Mouse (Mus musculus) ES-E14 (cell line): ENCODE data around the gene Ube2n. TPM values are rescaled to one million over a fixed set of nuclear protein-coding genes. Genes with fewer than 3 reads are reported as not detected.
A peak's percentile ranks its signal among the peaks of the same experiment; 100 is the strongest.

ENCODE experiments used
- DNase-seq: peaks from one replicate; pipeline ENCODE4 v3.0.0-alpha.2; 2013; ENCODE audit warnings: low read depth, low spot score
- H3K27ac ChIP-seq: 2 replicates; pipeline ENCODE4 v1.5.1; 2012; ENCODE audit warnings: low read depth, mild to moderate bottlenecking, low read length, moderate library complexity, mixed read lengths; ENCODE audit not compliant: poor library complexity, insufficient read depth, severe bottlenecking
- H3K36me3 ChIP-seq: 2 replicates; pipeline ENCODE4 v1.6.1; 2012; ENCODE audit warnings: mild to moderate bottlenecking, low read length, moderate library complexity, mixed read lengths; ENCODE audit not compliant: control insufficient read depth, poor library complexity, insufficient read depth, severe bottlenecking
- H3K4me1 ChIP-seq, 2 experiments: fragments of 150-350 bp in 1 of 2; sonication (generic) in 1 of 2; 2 replicates each; pipeline ENCODE4 v1.6.1; 2012; ENCODE audit warnings: low read length in 2 of 2, mild to moderate bottlenecking in 1 of 2, mixed read lengths in 1 of 2; ENCODE audit not compliant: control insufficient read depth in 2 of 2, insufficient read depth in 2 of 2, poor library complexity in 1 of 2
- H3K4me3 ChIP-seq, 2 experiments: fragments of 150-350 bp in 1 of 2; sonication (generic) in 1 of 2; 2 replicates each; pipeline ENCODE4 v1.5.1; 2012; ENCODE audit warnings: low read length in 2 of 2, low read depth in 1 of 2, mild to moderate bottlenecking in 1 of 2, mixed read lengths in 1 of 2; ENCODE audit not compliant: insufficient read depth in 1 of 2, poor library complexity in 1 of 2, severe bottlenecking in 1 of 2
- H3K9ac ChIP-seq: 2 replicates; pipeline ENCODE4 v1.6.1; 2012; ENCODE audit warnings: low read depth, mild to moderate bottlenecking, low read length, mixed read lengths; ENCODE audit not compliant: poor library complexity, insufficient read depth, severe bottlenecking
- H3K9me3 ChIP-seq: fragments of 150-350 bp; sonication (generic); 2 replicates; pipeline ENCODE4 v1.6.1; 2012; ENCODE audit warnings: low read depth, mild to moderate bottlenecking, low read length; ENCODE audit not compliant: control insufficient read depth, insufficient read depth
- CHD2 ChIP-seq: IDR thresholded peaks from 2 replicates; pipeline ENCODE4 v1.6.1; 2014; ENCODE audit warnings: mild to moderate bottlenecking, low read depth, low read length, inconsistent platforms
- HCFC1 ChIP-seq: IDR thresholded peaks from 2 replicates; pipeline ENCODE4 v1.6.1; 2012; ENCODE audit warnings: low read length, inconsistent platforms, borderline replicate concordance; ENCODE audit not compliant: insufficient read depth
- MAFK ChIP-seq: IDR thresholded peaks from 2 replicates; pipeline ENCODE4 v1.6.1; 2014; ENCODE audit warnings: mild to moderate bottlenecking, low read depth, low read length, inconsistent platforms; ENCODE audit not compliant: insufficient read depth
- ZC3H11A ChIP-seq: IDR thresholded peaks from 2 replicates; pipeline ENCODE4 v1.6.1; 2012; ENCODE audit warnings: low read depth, mild to moderate bottlenecking, inconsistent platforms, low read length, borderline replicate concordance
- ZNF384 ChIP-seq: IDR thresholded peaks from 2 replicates; pipeline ENCODE4 v1.6.1; 2012; ENCODE audit warnings: low read depth, low read length, inconsistent platforms
- in situ Hi-C, 2 experiments: fragments of 600-800 bp; cut with MboI; formaldehyde crosslinking; loops; one replicate each; pipeline ENCODE4 v1.15.1; 2025; ENCODE audit warnings: low sequenced_read_pairs in 2 of 2, inconsistent platforms in 1 of 2; ENCODE audit not compliant: unreplicated experiment in 2 of 2
- total RNA-seq: library from RNA; depleted of rRNA; stranded (reverse); fragments of 300-350 nt; gene quantifications from 2 replicates; pipeline ENCODE4 v1.2.3, GENCODE M21; 2012; rRNA removed

The Ube2n gene
- total RNA-seq = 88.6 and 102 TPM in 2 replicates

- in situ Hi-C loops = no loop called here
- Histone ChIP-seq H3K4me3 (peak within 1 kb of the TSS; percentile 89 to 98), H3K9ac (peak within 1 kb of the TSS; percentile 98), H3K4me1 (peaks cover 1 to 8% of the 10 kb centered on the region in 2 experiments; a peak in 3 of 4 replicates), H3K9me3 (no peaks in the 10 kb centered on the region), H3K27ac (peak within 1 kb of the TSS; percentile 90), H3K36me3 (peaks cover 3% of the 10 kb centered on the region; the same call in 1 of the 2 replicates)
- TF ChIP-seq MAFK (no peak), ZNF384 (no peak), CHD2 (peak; percentile 61; the same call in 1 of the 2 replicates), HCFC1 (peak; percentile 91), ZC3H11A (no peak)
- DNase-seq = peak; percentile 92
Measured at GRCm38 (mm10) chr10:95514656-95515292, at the start of gene Ube2n. TSS of gene Ube2n (plus strand) at chr10:95515145.

DNA sequence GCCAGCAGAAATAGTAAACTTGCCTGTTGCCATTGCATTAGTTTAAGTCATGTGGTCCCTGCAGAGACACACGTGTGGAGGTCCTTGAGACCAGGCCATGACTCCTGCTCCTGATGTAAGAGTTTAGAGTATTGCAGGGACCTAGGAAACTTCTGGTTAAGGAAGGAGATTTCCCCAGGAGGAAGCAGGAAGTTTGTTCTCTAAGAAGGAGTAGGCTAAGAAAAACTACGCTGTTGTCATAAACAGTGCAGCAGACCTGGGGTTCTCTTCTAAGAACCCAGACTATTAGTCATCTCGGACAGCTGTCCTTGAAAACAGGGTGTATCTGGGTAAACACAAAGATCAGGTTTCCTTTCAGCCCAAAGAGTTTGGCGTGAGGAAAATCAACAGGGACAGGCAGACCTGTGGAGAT, 49.5 kb upstream of the Ube2n start:
- no peak overlapping the region for H3K27ac ChIP-seq
- H3K4me1 ChIP-seq = peaks cover 12 to 16% of the 10 kb centered on the region in 2 experiments; a peak in 3 of 4 replicates
- no peak for DNase-seq
- H3K4me3 ChIP-seq = no peak overlapping the region
- no peaks in the 10 kb centered on the region for H3K36me3 ChIP-seq
- in situ Hi-C loops = loop anchor here in 1 of 2 experiments (25.0 kb wide), 1 partner anchor 778 kb away; the partner anchor contains the start of gene Cep83
- TF ChIP-seq ZC3H11A (no peak), MAFK (no peak), CHD2 (no peak), HCFC1 (no peak), ZNF384 (no peak)
- H3K9me3 ChIP-seq = no peaks in the 10 kb centered on the region
- H3K9ac ChIP-seq = no peak overlapping the region

- no peak overlapping the region for H3K9ac ChIP-seq
- TF ChIP-seq CHD2 (no peak), ZC3H11A (no peak), HCFC1 (no peak), MAFK (no peak), ZNF384 (no peak)
- in situ Hi-C loops = loop anchor here in 1 of 2 experiments (25.0 kb wide), 1 partner anchor 782 kb away; the partner anchor contains the start of gene Cep83
- no peak overlapping the region for H3K27ac ChIP-seq
- H3K4me1 ChIP-seq = peaks cover 9% of the 10 kb centered on the region in 2 experiments; a peak in 2 of 4 replicates
- H3K4me3 ChIP-seq = no peak overlapping the region
- no peaks in the 10 kb centered on the region for H3K9me3 ChIP-seq
- DNase-seq = no peak
- no peaks in the 10 kb centered on the region for H3K36me3 ChIP-seq
Measured at GRCm38 (mm10) chr10:95468894-95469293, 46.1 kb upstream of the Ube2n start.

DNA sequence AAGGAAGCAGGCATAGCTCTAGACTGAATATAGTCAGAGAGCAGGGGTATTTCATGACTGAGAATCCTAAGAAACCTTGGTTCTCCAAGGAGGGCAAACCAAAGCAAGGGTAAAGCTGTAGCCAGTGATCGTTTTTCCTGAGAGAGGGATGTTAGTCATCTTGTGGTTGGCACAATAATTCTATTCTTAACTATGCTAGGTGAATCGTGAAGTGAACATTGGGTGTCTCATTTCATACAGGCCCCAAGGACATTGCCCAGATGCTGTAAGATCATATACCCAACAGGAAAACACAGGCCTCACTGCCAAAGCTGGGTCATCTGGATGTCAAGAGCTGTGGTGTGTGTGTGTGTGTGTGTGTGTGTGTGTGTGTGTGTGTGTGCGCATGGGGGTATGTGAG, 43.8 kb upstream of the Ube2n start:
- Histone ChIP-seq H3K27ac (no peak overlapping the region), H3K9me3 (no peaks in the 10 kb centered on the region), H3K4me3 (no peak overlapping the region), H3K4me1 (peaks cover 2 to 5% of the 10 kb centered on the region in 2 experiments; a peak in 1 of 4 replicates), H3K36me3 (no peaks in the 10 kb centered on the region), H3K9ac (no peak overlapping the region)
- no peak for DNase-seq
- TF ChIP-seq HCFC1 (no peak), ZC3H11A (no peak), MAFK (no peak), CHD2 (no peak), ZNF384 (no peak)
- in situ Hi-C loops = loop anchor here in 1 of 2 experiments (10.0 to 25.0 kb wide), 2 partner anchors 376 to 784 kb away; partner anchors contain the start of gene Cep83
